Mouse (Mus musculus): ENCODE results near the gene Actn1. TPM values are rescaled to one million over a fixed set of nuclear protein-coding genes. Genes with fewer than 3 reads are reported as not detected.

Gene Actn1
- total RNA-seq, 2 experiments from 2014 or later = 91.0 to 103 TPM

GRCm38 (mm10) chr12:80147563-80148214 is 112.5 kb downstream of the Actn1 start:
- TF ChIP-seq CTCF (conservative IDR thresholded peaks at IDR 0.05) = no peak
- no peak for DNase-seq (ENCODE audit: low spot score in 2 of 2)

GRCm38 (mm10) chr12:80146227-80147223 is 113.6 kb downstream of the Actn1 start:
- H3K4me3 ChIP-seq = no peak overlapping the region
- TF ChIP-seq CTCF (conservative IDR thresholded peaks at IDR 0.05) = peak; percentile 90
- peak; percentile 50 to 70 for DNase-seq (ENCODE audit: low spot score in 2 of 2)
- no peak overlapping the region for H3K27ac ChIP-seq

More at GRCm38 (mm10) chr12:80147563-80148214, 112.5 kb downstream of the Actn1 start:
- no peak overlapping the region for H3K4me3 ChIP-seq
- H3K27ac ChIP-seq = no peak overlapping the region

- no peak for TF ChIP-seq CTCF (conservative IDR thresholded peaks at IDR 0.05)
- H3K27ac ChIP-seq = no peak overlapping the region
- H3K4me3 ChIP-seq = no peak overlapping the region
- DNase-seq (ENCODE audit: low spot score in 2 of 2) = no peak
Measured at GRCm38 (mm10) chr12:80145365-80145764, 114.8 kb downstream of the Actn1 start.

- TF ChIP-seq CTCF (conservative IDR thresholded peaks at IDR 0.05) = no peak
- H3K27ac ChIP-seq = no peak overlapping the region
- DNase-seq (ENCODE audit: low spot score in 2 of 2) = no peak
- H3K4me3 ChIP-seq = no peak overlapping the region
Measured at GRCm38 (mm10) chr12:80144846-80145245, 115.3 kb downstream of the Actn1 start.

- Histone ChIP-seq H3K4me3 (no peak overlapping the region), H3K27ac (no peak overlapping the region)
- peak; percentile 93 for TF ChIP-seq CTCF (conservative IDR thresholded peaks at IDR 0.05)
- peak in 1 of 2 experiments; percentile 58 for DNase-seq (ENCODE audit: low spot score in 2 of 2)
Measured at GRCm38 (mm10) chr12:80141470-80141869, 118.7 kb downstream of the Actn1 start.

- no peak for TF ChIP-seq CTCF (conservative IDR thresholded peaks at IDR 0.05)
- DNase-seq (ENCODE audit: low spot score in 2 of 2) = no peak
- Histone ChIP-seq H3K27ac (no peak overlapping the region), H3K4me3 (no peak overlapping the region)
Measured at GRCm38 (mm10) chr12:80141011-80141410, 119.2 kb downstream of the Actn1 start.

- TF ChIP-seq CTCF (conservative IDR thresholded peaks at IDR 0.05) = no peak
Measured at GRCm38 (mm10) chr12:80137744-80138143, 122.4 kb downstream of the Actn1 start.

GRCm38 (mm10) chr12:80137246-80137645 is 122.9 kb downstream of the Actn1 start:
- Histone ChIP-seq H3K4me3 (no peak overlapping the region), H3K27ac (no peak overlapping the region)
- no peak for TF ChIP-seq CTCF (conservative IDR thresholded peaks at IDR 0.05)
- DNase-seq (ENCODE audit: low spot score in 2 of 2) = no peak

More at GRCm38 (mm10) chr12:80137744-80138143, 122.4 kb downstream of the Actn1 start:
- Histone ChIP-seq H3K4me3 (no peak overlapping the region), H3K27ac (no peak overlapping the region)
- DNase-seq (ENCODE audit: low spot score in 2 of 2) = no peak

- no peak overlapping the region for H3K27ac ChIP-seq
- no peak for DNase-seq (ENCODE audit: low spot score in 2 of 2)
- no peak for TF ChIP-seq CTCF (conservative IDR thresholded peaks at IDR 0.05)
- no peak overlapping the region for H3K4me3 ChIP-seq
Measured at GRCm38 (mm10) chr12:80136264-80136930, 123.8 kb downstream of the Actn1 start.

GRCm38 (mm10) chr12:80135173-80135572 is 125.0 kb downstream of the Actn1 start:
- TF ChIP-seq CTCF (conservative IDR thresholded peaks at IDR 0.05) = no peak
- DNase-seq (ENCODE audit: low spot score in 2 of 2) = no peak
- no peak overlapping the region for H3K27ac ChIP-seq
- no peak overlapping the region for H3K4me3 ChIP-seq

- peak overlapping the region; percentile 98 for H3K27ac ChIP-seq
- DNase-seq (ENCODE audit: low spot score in 2 of 2) = no peak
- H3K4me3 ChIP-seq = peak overlapping the region; percentile 77
- TF ChIP-seq CTCF (conservative IDR thresholded peaks at IDR 0.05) = peak; percentile 26
Measured at GRCm38 (mm10) chr12:80133011-80133545, 127.1 kb downstream of the Actn1 start.

- peak; percentile 94 for TF ChIP-seq CTCF (conservative IDR thresholded peaks at IDR 0.05)
- DNase-seq (ENCODE audit: low spot score in 2 of 2) = peak; percentile 54 to 68
Measured at GRCm38 (mm10) chr12:80132250-80133003, 127.7 kb downstream of the Actn1 start.

More at GRCm38 (mm10) chr12:80132250-80133003, 127.7 kb downstream of the Actn1 start:
- Histone ChIP-seq H3K27ac (peak overlapping the region; percentile 98), H3K4me3 (peak overlapping the region; percentile 77)

All from layer of hippocampus, adult 2 months (tissue).